Mouse (Mus musculus) telencephalon, adult 2 months (tissue): Measurements from ENCODE around the gene Plk5.
A peak's percentile ranks its signal among the peaks of the same experiment; 100 is the strongest.

Experiments used
- DNase-seq: peaks from one replicate; pipeline ENCODE4 v3.0.0-alpha.2; 2011; ENCODE audit warnings: low read depth, low spot score

The Plk5 gene

GRCm38 (mm10) chr10:80357336-80357735 lies 1.1 kb downstream of the Plk5 start:
- DNase-seq = peak; percentile 60

DNA sequence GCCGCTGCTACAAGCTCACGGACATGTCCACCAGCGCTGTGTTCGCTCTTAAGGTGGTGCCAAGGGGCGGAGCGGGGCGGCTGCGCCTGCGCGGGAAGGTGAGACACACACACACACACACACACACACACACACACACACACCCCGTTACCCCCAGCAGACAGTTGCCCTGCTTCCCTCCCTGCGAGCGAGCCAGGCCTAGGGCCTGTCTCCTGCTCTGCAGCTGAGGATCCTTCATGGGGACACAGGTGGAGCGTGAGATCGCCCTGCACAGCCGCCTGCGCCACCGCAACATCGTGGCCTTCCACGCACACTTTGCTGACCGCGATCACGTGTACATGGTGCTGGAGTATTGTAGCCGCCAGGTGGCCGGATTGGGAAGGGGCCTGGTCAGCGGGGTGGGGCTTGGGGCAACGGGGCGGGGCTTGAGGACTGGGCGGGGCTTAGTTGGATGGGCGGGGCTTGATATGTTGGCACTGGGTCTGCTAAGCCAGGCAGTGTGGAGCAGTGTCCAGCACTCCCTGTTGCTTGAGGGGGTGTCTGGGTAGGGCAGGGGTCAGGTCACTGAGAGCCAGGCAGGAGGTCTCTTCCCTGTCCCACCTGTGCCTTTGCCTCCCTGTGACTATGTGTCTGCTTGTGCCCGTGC lies 1.9 kb downstream of the Plk5 start:
- DNase-seq = no peak

- no peak for DNase-seq
Observed at GRCm38 (mm10) chr10:80363734-80364133, 7.5 kb downstream of the Plk5 start.

DNA sequence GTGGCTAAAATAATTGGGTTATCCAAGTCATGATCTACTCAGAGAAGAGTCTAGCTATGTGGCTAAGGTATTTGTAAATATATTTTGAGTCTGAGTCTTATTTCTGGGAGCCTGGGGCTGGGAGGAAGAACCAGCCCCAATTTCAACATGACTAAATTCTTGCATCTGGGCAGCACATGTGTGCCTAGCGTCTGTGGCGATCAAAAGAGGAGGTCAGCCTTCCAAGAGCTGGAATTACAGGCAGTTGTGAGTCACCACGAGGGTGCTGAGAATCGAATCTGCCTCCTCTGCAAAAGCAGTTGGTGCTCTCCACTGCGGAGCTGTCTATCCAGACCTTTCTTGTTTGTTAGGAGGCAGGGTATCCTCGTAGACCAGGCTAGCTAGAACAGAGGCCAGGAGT lies 9.5 kb downstream of the Plk5 start:
- no peak for DNase-seq

DNA sequence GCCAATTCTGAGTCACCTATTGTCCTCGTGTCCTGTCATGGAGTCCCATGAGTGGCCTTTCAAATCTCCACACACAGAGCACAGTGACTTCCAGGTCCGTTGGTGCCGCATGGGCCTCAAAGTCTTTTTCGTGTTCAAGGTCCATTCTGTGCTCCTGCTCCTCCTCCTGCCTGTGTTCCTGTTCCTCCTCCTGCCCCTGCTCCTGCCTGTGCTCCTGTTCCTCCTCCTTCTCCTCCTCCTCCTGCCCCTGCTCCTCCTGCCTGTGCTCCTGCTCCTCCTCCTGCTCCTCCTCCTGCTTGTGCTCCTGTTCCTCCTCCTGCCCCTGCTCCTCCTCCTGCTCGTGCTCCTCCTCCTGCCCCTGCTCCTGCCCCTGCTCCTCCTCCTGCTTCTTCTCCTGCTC lies 11.7 kb downstream of the Plk5 start:
- no peak for DNase-seq

DNA sequence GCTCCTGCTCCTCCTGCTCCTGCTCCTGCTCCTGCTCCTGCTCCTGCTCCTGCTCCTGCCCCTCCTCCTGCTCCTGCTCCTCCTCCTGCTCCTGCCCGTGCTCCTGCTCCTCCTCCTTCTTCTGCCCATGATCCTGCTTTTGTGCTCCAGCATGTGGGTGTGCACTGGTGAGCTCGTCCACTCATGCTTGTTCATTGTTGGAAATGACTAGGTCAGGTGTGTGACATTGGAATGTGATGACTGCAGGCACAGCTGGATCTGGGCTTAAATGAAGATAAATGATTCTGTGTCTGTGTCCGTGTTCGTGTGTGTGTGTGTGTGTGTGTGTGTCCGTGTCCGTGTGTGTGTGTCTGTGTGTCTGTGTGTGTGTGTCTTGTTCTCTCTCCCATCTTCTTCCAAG lies 12.1 kb downstream of the Plk5 start:
- DNase-seq = no peak

DNA sequence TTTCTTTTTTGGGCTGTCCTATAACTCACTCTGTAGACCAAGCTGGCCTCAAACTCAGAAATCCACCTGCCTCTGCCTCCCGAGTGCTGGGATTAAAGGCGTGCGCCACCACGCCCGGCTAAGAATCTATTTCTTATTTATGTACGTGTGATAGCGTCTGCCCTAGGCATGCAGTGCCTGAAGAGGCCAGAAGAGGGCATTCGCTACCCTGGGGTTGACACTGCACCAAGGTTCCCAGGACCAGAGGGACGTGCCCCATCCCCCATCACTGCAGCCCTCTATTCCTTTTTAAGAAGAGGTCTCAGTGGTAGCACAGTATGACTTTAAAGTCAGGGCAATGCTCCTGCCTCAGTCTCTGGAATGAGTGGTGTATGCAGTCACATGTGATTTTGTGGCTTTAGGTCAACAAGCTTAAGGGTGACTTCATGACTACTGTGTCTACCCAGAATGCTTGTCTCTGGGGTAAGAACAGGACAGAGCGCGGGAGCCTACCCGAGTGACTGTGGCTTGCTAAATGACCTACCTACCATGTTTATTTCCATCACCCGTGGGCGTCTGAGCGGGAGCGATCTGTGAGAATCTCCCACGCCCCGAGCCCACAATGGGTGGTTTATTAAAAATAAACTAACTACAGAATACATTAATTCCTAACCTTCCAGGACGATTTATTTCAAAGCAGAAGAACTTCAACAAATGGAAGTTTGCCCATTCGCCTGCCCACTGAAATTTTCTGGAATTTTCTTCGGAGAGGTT lies 13.9 kb downstream of the Plk5 start:
- DNase-seq = peak; percentile 58

DNA sequence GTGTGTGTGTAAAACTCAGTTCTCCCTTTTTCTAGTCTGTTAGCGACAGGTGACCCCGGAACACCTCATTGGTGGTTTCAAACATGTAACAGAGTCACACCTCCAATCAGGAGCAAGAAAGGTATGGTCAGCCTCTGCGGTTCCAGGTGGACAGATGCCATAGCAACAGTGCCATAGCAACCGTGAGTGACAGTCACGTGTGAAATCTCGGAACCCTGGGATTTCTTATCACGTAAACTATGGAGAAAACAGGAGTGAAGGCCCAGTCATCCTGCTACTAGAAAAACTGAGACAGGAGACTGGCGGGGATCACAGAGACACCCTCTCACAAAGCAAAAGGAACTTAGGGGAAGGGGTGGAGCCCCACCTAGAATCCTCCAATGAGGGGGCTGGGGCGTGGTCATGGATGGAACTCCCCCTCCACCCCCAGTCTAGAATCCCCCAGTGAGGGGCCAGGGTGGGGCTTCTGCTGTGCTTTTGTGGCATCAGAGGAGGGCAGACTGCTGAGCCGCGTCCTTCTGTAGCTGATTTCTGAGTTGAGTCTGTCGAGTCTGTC lies 15.2 kb downstream of the Plk5 start:
- peak; percentile 71 for DNase-seq

- DNase-seq = no peak
Observed at GRCm38 (mm10) chr10:80371983-80372382, 15.7 kb downstream of the Plk5 start.

- peak; percentile 67 for DNase-seq
Observed at GRCm38 (mm10) chr10:80372706-80373105, 16.4 kb downstream of the Plk5 start.

DNA sequence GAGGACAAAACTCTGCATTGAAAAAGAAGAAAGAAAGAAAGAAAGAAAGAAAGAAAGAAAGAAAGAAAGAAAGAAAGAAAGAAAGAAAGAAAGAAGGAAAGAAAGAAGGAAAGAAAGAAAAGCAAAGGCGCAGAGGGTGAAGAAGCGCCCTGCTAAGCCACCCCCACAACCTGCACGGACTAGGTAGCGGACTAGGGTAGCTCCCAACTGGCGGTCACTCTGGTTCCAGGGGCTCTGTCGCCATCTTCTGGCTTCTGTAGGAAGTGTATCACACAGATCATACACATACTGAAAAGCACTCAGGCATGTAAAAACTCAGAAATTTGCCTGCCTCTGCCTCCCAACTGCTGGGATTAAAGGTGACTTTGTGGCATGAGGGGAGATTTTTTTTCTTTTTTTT lies 17.8 kb downstream of the Plk5 start:
- DNase-seq = no peak

- peak; percentile 74 for DNase-seq
Observed at GRCm38 (mm10) chr10:80376160-80376559, 19.9 kb downstream of the Plk5 start.

DNA sequence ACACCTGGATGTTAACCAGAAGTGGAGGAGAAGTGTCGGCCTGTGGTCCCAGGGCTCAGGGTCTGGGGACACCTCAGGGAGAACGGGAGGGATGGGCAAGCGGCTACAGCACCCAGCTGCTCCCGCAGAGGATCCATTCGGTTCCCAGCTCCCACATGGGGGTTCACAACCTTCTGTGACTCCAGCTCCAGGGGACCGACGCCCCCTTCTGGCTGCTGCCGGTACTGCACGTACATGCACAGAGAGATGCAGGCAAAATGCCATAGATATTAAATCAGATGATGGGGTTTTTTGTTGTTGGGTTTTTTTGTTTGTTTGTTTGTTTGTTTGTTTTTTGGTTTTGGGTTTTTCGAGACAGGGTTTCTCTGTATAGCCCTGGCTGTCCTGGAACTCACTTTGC lies 21.5 kb downstream of the Plk5 start:
- DNase-seq = no peak

DNA sequence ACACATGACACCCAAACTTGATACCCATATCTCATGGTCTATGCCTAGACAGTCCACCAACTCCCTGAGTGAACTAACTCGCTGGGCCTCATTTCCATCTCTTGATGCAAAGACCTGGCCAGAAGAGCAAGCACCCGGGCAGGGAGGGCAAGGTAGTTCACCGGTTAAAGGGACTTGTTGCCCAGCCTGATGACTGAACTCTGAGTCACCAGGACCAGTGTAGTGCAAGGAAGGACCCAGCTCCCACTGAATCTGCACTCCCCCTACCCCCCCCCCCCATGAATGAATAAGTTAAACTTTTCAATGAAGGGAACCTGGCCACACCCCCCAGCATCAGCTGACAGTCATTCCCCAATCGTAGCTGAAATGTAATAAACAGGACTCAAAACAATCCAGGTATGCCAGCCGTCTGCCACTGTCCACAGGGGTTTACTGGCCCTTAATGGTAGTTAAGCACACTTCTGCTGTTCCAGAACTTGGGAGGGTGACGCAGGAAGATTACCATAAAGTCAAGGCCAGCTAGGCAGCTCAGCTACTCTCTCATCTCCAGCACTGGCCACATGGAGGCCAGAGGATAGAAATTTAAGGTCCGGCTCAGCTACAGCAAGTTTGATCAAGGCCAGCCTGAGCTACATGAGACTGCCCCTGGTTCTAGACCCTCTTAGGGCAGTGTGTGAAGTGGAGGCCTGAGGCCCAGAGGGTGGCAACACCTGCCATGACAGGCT lies 26.5 kb downstream of the Plk5 start:
- DNase-seq = no peak

- no peak for DNase-seq
Observed at GRCm38 (mm10) chr10:80383431-80383830, 27.2 kb downstream of the Plk5 start.

DNA sequence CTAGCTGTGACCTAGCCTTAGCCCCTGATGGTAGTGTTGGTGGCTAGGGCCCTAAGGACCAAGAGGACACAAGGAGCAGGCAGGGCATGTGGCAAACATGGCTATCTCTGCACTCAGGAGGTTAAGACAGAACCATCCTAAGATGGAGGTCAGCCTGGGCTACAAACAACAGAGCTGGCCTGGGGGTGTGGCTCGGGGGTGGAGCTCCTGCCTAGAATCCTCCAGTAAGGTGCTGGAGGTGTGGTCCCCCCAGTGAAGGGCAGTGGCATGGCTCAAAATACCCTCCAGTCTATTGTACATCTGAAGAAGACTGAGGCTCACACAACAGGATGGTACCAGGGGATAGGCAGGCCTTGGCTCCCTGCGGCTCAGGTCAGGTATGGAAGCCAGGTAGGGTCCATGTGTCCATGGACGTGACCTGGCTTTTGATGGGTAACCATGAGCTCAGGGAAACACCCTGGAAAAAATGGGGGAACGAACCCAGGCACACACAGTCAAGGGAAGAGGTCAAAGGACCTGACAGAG lies 27.9 kb downstream of the Plk5 start:
- DNase-seq = no peak

GRCm38 (mm10) chr10:80384709-80385108 lies 28.4 kb downstream of the Plk5 start:
- no peak for DNase-seq

DNA sequence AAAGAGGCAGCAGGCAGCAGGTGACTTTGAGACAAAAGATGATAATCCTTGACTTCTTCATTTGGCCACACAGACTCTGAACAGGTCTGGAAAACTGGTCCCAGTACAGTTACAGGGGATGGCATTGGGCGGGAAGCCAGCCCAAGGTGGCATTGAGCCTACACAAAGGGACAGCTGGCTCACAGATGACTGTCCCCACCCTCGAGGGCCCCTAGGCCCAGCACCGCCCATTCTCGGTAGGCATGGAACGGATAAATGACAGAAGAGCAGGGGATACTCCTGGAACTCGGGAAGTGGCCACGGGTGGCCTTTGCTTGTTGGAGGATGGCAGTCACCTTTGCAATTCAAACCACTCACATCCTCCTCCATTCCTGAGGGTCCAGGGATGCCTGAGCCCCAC lies 29.1 kb downstream of the Plk5 start:
- no peak for DNase-seq

DNA sequence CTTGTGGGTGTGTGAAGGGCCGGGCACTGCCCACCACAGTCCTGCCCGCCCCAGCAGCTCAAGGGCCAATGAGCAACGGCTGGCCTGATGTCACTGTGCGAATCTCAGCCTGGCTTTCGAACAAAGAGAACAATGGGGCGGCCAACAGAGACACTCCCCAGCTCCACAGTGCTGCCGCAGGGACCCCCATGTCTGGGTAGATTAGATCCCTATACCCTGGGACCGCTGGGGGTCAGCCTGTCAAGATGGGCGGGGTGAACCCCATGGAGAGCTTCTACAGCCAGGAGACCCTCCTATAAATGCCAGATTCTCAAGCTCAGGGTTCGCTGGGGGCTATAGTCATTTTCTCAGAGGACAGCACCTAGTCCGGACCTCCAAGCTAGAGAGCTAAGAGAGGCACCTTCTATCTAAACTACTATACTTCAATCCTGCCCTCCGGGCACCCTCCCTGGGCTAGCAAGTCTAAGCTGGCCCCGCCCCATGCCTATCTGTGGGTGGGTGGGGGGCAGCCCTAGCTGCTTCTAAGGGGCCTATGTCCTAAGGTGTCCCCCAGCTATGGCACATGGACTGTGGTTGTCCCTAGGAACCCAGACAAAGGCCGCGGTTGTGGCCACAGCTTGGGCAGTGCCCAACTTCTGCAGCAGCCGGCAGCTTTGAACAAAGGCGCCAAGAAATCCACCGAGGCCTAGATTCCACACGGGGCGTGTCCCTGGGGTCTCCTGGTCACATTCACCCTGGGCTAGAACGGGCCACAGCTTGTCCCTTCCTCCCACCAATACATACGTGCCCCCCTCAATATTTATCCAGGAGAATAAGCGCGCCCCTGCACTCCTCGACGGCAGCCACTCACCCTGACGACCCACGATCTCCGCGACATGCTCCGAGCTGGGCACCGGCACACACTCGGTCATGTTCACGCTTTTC lies 29.8 kb downstream of the Plk5 start:
- no peak for DNase-seq

DNA sequence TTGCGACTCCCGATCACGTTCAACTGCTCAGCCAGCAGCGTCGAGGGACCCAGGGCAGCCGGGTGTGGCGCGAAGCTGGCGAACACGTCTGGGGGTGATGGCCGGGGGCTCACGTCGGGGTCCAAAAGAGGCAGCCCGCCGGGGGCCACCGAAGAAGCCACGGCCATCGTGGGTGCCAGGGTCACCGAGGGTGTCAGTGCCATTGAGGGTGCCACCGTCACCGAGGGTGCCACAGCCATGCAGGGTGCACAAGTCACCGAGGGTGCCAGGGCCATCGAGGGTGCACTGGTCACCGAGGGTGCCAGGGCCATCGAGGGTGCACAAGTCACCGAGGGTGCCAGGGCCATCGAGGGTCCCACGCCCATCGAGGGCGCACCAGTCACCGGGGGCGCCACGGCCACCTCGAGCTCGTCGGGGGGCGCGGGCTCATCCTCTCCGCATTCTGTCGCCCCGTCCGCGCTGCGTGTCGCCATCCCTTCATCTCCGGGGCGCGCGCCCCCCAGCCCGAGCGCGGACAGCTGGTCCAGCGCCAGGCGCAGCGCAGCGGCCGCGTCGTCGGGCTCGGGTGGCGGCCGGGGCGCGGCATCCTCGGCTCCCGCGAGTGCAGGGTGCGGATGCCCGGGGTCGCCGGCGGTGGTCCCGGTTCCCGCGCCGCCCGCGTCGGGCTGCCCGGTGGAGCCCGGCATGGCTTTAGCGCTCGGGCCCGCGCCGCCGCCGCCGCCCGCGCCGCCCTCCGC lies 30.6 kb downstream of the Plk5 start:
- DNase-seq = no peak
